Mouse (Mus musculus): ENCODE data around the gene M6pr.

DNA sequence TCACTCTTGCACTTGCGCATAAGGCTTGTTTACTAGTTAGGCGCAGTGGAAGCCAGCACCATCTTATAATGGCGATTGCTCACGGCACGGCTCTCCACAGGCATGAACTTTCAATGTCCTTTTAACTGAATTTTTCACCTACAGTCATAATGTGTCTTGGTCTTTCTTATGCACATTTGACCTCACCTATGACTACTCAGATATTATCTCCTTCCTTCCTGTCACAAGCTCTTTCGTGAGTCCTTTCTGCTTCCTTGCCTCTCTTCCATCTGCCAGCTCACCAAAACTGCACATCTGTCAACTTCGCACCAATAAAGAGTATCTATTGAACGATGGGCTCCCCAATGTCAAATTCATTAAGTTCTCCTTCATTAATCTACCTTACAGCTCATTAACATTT lies 46.0 kb upstream of the M6pr start:
- no peak for TF ChIP-seq ZNF384 (IDR thresholded peaks at IDR 0.05; ENCODE audit: low read depth, low read length)
- TF ChIP-seq CHD2 (IDR thresholded peaks at IDR 0.05; ENCODE audit: low read depth, low read length), result no peak
- no peak for TF ChIP-seq MAFK (IDR thresholded peaks at IDR 0.05; ENCODE audit: insufficient read depth, low read depth, low read length)
- no peak for TF ChIP-seq HCFC1 (IDR thresholded peaks at IDR 0.05; ENCODE audit: borderline replicate concordance, insufficient read depth, low read length)

Measured in ES-E14 (cell line).